Mouse (Mus musculus): Measurements from ENCODE around the gene Slc6a6.

Gene Slc6a6

GRCm38 (mm10) chr6:91727361-91727760 lies 43.5 kb downstream of the Slc6a6 start:
- no peak for DNase-seq (ENCODE audit: low read depth)

- DNase-seq (ENCODE audit: low read depth): no peak
Measured at GRCm38 (mm10) chr6:91728939-91729619, 45.2 kb downstream of the Slc6a6 start.

GRCm38 (mm10) chr6:91729677-91730127 lies 45.8 kb downstream of the Slc6a6 start:
- no peak for DNase-seq (ENCODE audit: low read depth)

GRCm38 (mm10) chr6:91732138-91732537 lies 48.3 kb downstream of the Slc6a6 start:
- DNase-seq (ENCODE audit: low read depth): no peak

GRCm38 (mm10) chr6:91736471-91736870 lies 52.6 kb downstream of the Slc6a6 start:
- no peak for DNase-seq (ENCODE audit: low read depth)

GRCm38 (mm10) chr6:91737451-91737850 lies 53.6 kb downstream of the Slc6a6 start:
- DNase-seq (ENCODE audit: low read depth): no peak

- DNase-seq (ENCODE audit: low read depth): no peak
Measured at GRCm38 (mm10) chr6:91738058-91738457, 54.2 kb downstream of the Slc6a6 start.

- DNase-seq (ENCODE audit: low read depth): peak; percentile 76
Measured at GRCm38 (mm10) chr6:91741046-91741445, 57.2 kb downstream of the Slc6a6 start.

GRCm38 (mm10) chr6:91742466-91742865 lies 58.6 kb downstream of the Slc6a6 start:
- no peak for DNase-seq (ENCODE audit: low read depth)

- DNase-seq (ENCODE audit: low read depth): no peak
Measured at GRCm38 (mm10) chr6:91742995-91743394, 59.1 kb downstream of the Slc6a6 start.

GRCm38 (mm10) chr6:91743886-91744285 lies 60.0 kb downstream of the Slc6a6 start:
- DNase-seq (ENCODE audit: low read depth): no peak

- no peak for DNase-seq (ENCODE audit: low read depth)
Measured at GRCm38 (mm10) chr6:91745246-91745645, 61.4 kb downstream of the Slc6a6 start.

- DNase-seq (ENCODE audit: low read depth): no peak
Measured at GRCm38 (mm10) chr6:91745947-91746582, 62.2 kb downstream of the Slc6a6 start.

GRCm38 (mm10) chr6:91746776-91747175 lies 62.9 kb downstream of the Slc6a6 start:
- no peak for DNase-seq (ENCODE audit: low read depth)

- DNase-seq (ENCODE audit: low read depth): no peak
Measured at GRCm38 (mm10) chr6:91750976-91751375, 67.1 kb downstream of the Slc6a6 start.

- DNase-seq (ENCODE audit: low read depth): no peak
Measured at GRCm38 (mm10) chr6:91752884-91753283, 69.0 kb downstream of the Slc6a6 start.

- no peak for DNase-seq (ENCODE audit: low read depth)
Measured at GRCm38 (mm10) chr6:91754098-91754497, 70.2 kb downstream of the Slc6a6 start.

GRCm38 (mm10) chr6:91754845-91755244 lies 71.0 kb downstream of the Slc6a6 start:
- no peak for DNase-seq (ENCODE audit: low read depth)

GRCm38 (mm10) chr6:91762051-91762742 lies 78.3 kb downstream of the Slc6a6 start:
- DNase-seq (ENCODE audit: low read depth): no peak

- DNase-seq (ENCODE audit: low read depth): no peak
Measured at GRCm38 (mm10) chr6:91767550-91767949, 83.7 kb downstream of the Slc6a6 start.

GRCm38 (mm10) chr6:91773951-91774350 lies 90.1 kb downstream of the Slc6a6 start:
- no peak for DNase-seq (ENCODE audit: low read depth)

GRCm38 (mm10) chr6:91776543-91776942 lies 92.7 kb downstream of the Slc6a6 start:
- peak; percentile 64 for DNase-seq (ENCODE audit: low read depth)

GRCm38 (mm10) chr6:91779206-91779605 lies 95.4 kb downstream of the Slc6a6 start:
- no peak for DNase-seq (ENCODE audit: low read depth)
